Mouse (Mus musculus): ENCODE results near the gene Serpina3k.

GRCm38 (mm10) chr12:104293963-104294362 is 44.3 kb upstream of the Serpina3k start:
- TF ChIP-seq CTCF (IDR thresholded peaks at IDR 0.05; ENCODE audit: low read depth, low read length) (no peak), POLR2A (IDR thresholded peaks at IDR 0.05; ENCODE audit: extremely low read depth, insufficient read depth, low read length) (no peak)
